Mouse (Mus musculus) megakaryocyte progenitor cell, adult 5-6 weeks (primary cell): ENCODE measurements around the gene Usp15. TPM values are rescaled to one million over a fixed set of nuclear protein-coding genes. Genes with fewer than 3 reads are reported as not detected.
A peak's percentile ranks its signal among the peaks of the same experiment; 100 is the strongest.
"Not testable (repeated sequence)": the region's sequence is repeated elsewhere in the genome, so short reads cannot be mapped to it uniquely, and the experiment has no call there.

ENCODE experiments used
- ATAC-seq: replicated peaks from 2 replicates; pipeline ENCODE4 v1.8.0; 2016; ENCODE audit warnings: mild to moderate bottlenecking, moderate TSS enrichment, inconsistent platforms; ENCODE audit not compliant: poor library complexity
- total RNA-seq, 2 experiments: library from RNA; stranded (forward) in 1 of 2; stranded (reverse) in 1 of 2; fragments of 157-497, 149-512 nt in 1 of 2; fragments of 200-1000 nt in 1 of 2; gene quantifications; 2 replicates each; pipeline versions ENCODE4 v1.2.3 to v1.2.4; 2015 to 2017

Gene Usp15
- total RNA-seq (2015) (129 and 132 TPM in 2 replicates), total RNA-seq (2017) (170 and 218 TPM in 2 replicates)

DNA sequence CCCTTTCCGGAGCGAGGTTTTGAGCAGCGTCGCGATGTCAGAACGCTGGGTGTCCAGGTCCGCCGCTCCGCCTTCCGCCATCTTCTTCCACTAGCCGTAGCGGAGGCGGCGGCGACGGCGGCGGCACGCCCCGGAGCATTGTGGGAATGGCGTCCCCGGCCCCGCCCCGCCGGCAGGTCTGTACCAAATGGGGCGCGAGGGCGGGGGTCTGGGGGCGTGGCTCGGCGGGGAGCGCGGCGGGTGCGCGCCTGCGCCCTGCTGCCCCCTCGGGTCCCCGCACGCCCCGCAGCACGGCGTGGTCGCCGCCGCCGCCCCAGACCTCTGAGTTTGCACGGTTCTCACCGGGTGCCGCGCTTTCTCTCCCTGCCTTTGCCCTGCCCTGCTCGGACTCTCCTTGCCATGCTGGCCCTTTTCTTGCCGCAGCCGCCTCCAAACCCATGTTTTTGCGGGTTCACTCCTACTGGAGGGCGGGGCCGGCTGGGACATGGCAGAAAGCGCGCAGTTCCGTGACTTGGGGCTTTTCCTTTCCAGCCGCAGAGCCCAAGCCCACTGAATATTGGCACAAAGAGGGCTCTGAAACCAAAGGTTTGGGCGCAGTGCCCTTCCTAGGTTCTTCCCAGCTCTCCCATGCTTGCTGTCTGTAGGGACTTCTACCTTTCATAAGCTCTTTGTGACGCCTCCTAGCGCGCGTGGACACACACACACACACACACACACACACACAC, at the start of gene Usp15:
Usp15 (minus strand) TSS at position 161 of the 725 bp plus-strand sequence.
- ATAC-seq: peak; percentile 56

DNA sequence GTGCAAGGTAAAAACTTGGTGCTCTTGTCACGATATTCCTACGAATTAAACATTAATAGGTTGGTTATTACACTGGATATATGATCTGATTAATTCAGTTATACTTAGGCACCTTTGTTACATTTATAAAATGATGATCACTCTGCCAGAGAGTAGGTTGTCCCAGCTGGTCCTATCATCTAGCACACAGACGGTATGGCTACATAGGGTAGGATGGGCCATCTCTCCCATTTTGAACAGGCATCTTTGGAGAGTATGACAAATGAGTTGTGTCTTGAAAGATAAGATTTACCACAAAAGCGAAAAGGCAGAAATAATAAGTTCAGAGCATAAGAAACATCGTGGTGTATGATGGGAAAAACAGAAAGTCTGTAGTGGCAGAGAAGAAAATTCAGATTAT, 32.6 kb upstream of the Usp15 start:
- ATAC-seq: peak; percentile 95

DNA sequence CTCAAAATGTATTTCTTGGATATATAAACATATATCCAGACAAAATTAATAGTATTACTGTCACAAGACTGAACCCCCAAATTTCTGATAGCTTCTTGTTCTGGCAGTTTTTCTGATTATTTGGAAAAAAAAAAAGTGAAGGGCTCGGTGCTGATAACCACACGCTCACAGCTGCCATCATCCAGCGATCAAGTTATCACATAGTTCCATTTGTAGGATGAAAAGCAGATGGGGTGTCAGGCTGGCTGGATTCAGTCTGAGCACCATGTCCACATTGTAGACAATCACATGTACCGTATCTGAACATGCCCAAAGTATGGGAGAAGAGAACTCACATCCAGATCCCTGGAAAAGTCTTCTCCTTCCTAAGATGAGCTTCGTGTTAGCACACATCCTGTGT, 26.0 kb upstream of the Usp15 start:
- ATAC-seq: peak; percentile 99

DNA sequence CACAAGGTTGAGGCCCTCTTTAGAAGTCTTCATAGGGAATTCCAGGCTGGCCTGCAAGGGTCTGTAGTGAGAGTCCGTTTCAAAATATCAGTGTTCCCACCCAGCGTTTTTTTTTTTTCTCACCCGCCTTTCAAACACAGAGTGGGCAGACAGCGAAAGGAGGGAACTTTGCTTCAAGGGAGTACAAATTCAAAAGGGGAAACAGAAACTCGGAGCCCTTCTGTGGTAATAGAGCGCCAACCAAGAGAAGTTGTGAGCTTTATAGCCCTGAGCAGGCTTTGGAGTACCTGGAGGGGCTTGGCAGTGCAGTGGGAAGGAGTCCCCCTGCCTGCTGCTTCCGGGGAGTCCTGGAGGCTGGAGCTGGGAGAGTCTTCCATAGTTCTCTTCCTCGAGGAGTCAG, 12.7 kb upstream of the Usp15 start:
- peak; percentile 75 for ATAC-seq

DNA sequence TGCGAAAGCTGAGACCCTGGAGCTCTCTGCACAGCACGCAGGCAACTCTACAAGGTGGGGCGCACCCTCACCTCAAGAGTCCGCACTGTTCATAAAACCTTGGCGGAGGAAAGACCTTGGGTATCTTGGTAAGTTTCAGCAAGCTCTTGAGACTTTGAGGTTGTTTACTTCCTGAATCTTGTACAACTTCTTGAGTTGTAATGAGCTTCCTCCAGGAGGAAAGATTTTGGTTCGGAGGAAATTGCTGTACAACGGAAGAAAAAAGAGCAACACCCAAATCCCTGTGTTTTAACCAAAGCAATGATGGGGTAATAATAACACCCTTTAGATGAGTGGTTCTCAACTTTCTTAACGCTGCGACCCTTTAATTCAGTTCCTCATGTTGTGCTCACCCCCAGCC, 11.5 kb upstream of the Usp15 start:
- ATAC-seq: peak; percentile 35

DNA sequence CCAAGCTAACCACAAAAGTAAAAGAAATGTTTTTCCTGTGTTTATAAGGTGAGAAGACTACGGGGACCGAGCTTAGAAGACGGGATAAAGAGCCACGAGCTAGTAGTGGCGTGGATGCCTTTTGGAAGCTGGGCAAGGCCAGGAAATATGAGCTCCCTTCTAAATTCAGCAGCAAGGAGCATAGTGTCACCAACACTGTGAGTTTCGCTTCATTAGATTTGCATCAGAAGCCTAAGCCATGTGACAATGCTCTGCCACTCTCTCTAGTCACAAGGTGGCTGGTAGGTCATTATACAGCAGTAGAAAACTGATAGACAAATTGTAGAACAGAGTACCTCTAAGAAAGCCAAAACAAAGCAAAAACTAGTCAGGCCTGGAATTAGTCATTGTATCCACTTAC, 9.3 kb upstream of the Usp15 start:
- no peak for ATAC-seq

DNA sequence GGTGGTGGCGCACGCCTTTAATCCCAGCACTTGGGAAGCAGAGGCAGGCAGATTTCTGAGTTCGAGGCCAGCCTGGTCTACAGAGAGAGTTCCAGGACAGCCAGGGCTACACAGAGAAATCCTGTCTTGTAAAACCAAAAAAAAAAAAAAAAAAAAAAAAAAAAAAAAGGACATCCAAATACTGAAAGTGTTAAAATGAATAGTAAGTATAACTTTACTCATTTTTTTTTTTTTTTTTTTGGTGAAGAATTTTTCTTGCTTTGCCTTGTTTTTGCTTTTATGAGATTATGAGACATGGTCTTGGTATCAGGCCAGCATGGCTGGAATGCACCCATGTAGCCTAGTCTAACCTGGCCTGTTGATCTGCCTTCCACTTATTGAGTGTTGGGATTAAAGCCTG, 8.6 kb upstream of the Usp15 start:
- not testable (repeated sequence) for ATAC-seq

DNA sequence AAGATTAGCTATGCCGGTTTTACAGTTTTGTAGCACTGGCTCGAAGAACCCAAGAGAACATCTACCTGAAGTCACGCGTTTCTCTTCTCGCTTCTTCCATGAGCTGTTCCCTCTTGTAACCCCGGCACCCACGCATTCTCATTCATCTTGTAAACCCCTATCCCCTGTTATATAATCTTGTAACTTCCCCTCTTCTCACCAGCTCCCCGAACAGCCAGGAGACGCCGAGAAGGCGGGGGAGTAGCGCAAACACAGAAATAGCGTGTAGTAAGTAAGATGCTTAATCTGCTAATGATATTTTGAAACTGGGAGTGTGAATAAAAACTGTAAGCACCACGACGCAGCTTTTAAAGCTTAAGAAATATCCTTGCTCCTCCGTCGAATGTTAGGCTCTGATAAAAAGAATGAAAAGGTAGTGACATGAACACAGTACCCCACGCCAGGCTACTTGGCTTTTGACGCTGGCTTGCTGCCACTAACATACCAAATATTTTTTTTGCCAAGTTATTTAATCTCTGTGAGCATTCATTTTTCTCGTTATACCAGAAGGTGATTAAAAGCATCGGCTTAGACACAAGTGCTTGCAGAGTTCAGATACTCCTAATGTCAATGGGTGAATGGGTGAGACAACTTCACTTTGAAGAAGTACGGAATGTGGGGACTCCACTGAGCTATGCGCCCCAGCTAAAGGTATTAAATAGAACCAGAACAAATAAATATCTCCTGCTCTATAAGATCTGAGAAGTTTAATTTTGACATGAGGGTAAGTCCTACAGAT, 5.4 kb upstream of the Usp15 start:
- peak; percentile 49 for ATAC-seq

DNA sequence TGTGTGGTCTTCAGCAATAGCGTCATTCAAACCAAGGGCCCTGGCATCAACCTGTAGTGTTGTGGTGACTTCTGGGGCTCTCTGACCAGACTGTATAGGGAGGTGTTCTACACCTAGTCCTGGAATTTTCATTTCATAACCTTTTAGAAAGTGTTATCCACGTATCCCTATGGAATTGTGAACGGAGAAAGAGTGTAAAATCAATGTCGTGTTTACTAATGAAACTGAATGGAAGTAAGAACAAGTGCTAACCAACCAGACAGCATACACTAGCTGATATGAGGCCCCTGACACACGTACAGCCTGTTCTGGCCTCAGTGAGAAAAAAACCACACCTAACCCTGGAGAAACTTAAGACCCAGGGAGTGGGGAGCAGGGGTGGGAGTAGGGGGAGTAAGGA, 4.6 kb upstream of the Usp15 start:
- no peak for ATAC-seq

DNA sequence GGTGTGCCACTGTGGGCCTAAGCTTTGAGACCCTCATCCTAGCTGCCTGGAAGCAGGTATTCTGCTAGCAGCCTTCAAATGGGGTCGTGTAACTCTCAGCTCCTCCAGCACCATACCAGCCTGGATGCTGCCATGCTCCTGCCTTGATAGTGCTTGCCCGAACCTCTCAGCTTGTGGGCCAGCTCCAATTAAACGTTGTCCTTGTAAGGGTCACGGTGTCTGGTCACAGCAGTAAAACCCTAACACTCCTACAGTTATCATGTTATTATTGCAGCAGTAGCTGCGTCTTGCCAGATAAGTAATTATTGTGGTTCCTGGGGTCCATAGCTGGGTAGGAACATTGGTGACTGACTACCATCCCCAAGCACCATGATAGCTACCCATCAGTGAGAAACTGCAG, 4.2 kb upstream of the Usp15 start:
- no peak for ATAC-seq

DNA sequence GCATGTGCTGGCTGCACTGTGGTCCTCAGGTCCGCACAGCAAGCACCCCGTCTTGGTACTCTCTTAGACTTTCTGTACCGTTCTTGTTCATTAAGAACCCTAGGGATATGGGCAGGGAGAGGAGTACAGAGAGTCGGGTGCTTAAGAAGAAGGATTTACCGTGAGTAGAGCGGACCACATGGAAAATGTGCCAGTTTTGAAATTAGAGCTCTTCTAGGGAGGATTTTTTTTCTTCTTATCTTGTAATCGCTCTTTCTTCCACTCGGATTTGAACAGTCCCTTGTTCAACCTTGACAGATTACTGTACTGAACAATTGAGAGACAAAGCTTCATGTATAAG, 3.5 kb upstream of the Usp15 start:
- no peak for ATAC-seq

DNA sequence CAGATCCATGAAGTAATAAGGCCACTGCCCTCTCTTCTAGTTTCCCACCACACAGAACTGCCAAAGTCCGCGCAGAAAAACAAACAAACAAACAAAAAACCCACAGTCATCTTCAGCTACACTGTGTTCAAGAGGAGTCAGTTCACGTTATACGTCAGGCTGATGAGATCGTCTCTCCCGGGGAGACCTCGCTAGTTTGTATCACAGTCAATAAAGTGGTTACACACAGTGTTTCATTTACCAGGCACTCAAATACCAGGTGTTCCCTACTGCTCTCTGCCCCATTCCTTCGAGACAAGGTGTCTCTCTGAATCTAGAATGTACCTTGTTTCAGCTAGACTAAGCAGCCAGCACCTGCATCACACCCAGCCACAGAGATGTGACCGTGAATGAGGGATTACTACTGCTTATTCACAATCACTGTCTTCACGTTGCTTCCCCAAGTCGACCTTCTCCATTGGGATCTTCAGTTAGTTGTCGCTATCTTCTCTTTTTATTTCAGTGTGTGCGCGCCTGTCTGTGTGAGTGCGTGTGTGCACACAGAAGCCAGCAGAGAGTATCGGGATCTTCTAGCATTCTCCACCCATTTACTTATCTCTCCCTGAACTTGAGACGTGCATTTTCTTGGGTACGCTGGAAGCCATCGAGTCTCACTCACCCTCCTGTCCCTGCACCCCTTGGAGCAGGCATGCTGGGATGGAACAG, 3.0 kb upstream of the Usp15 start:
- no peak for ATAC-seq

DNA sequence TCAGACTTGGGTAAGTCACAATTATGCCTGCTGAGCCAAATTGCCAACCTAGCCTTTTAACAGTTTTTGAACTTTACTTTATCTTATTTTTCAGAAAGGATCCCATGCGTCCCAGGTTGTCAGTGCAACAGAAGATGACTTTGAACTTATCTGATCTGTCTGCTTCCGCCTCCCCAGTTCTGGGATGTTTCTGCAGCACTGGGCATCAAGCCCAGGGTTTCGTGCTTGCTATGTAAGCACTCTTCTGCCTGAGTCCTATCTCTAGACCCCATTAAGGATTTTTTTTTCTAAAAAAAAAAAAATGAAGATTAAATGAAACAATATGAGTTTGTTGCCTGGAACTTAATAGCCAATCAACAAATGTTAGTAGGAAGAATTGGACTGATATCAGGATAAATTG, 2.3 kb upstream of the Usp15 start:
- peak; percentile 24 for ATAC-seq

DNA sequence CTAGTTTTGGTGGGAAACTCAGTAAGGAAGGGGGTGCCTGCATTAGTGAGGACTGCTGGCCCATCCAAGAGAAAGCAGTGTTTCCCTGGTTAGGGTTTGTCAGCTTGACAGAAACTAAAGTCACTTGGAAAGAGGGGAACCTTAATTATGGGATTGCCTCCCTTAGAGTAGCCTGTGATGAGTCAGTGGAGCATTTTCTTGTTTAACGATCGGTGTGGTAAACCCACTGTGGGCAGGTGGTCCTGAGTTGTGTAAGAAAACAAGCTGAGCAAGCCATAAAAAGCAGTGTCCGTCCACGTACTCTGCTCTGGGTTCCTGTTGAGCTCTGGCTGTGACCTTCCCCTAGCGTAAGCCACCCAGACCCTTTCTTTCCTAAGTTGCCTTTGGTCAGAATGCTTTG, 1.4 kb upstream of the Usp15 start:
- ATAC-seq: no peak

DNA sequence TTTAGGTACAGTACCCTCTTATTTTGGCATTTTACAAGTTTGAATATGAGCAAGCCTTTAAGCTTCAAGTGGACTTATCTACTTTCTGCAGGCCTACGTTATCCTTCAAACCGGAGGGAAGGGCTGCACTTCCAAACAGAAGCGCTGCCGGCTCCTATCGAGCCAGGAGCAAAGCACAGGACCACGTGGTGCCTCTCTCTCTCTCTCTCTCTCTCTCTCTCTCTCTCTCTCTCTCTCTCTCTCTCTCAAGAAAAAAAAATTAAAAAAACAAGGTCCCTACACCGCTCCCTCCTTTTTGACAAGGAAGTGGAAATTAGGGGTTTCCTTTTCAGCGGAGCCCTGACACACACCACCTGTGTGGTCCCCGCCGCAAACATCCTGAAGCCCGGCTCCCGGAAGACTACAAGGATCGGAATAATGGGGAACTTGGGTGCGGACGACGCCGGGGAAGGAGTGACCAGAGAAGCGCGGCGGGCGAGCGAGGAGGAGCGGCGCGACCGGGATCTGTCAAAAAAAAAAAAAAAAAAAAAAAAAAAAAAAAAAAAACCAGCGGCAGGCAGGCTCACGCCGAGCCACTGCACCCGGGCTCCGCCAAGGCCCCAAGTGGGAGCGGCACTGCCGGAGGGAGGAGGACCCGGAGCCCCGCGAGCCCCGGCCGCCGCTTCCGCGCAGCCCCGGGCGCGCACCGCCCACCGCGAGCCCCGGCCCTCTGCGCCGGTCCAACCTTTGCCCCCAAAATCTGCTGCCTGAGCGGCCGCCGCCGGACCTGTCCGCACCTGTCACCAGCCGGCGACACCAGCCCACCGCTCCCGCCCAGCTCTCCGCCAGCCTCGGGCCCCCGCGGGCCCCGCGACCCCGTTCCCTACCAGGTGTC, 597 bp downstream of the Usp15 start:
- ATAC-seq: peak; percentile 43

DNA sequence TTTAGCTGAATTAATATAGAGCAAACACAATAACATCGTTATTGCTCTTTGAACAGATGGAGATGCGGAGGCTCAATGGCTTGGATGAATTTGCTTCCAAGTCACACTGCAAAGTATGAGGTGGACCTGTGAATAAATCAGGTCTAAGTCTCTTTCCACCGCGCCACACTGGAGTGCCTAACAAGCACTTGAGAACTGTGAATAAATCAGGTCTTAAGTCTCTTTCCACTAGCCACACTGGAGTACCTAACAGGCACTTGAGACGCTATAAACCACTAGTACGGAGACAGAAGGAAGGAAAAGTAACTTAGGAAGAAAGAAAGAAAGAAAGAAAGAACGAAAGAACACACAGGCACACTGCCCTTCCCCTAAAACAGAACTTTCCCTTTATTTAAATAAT, 1.3 kb downstream of the Usp15 start:
- no peak for ATAC-seq

DNA sequence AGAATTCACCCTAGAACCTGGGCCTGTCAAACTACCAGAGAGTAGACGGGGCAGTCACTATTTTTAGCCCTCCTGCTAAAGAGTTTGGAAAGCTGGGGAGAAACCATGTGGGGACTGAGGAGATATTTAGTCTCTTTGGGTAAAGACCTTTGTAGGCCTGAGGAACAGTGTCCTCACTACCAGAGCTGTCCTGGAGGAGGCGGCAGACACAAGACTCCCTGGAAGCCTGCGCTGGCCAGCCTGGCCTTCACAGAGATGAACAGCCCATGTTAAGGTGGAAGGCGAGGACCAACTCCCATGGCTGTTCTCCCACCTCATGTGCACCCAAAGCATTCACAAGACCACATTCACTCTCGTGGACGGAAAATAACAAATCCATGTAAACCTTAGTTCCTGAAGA, 5.8 kb downstream of the Usp15 start:
- ATAC-seq: 0 out of 2 replicates have a peak, but pooled peaks have one; percentile 12

DNA sequence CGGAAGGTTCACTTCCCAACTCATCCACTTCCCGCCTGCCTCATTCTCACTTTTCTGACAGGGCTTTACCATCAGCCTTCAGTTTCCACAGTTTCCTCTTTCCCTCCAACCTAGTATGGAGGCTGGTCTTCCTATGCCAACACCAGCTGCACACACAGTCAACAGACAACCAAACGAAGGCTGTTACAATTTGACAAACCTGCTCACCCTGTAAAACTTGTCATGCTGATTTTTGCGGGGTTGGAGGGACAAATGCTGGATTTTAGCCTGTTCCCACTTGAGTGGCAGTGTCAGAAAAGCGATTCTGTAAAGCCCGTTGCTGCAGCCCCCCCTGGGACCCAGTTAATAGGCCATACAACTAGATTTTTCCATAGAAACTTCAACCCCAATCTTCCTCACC, 9.5 kb downstream of the Usp15 start:
- peak; percentile 24 for ATAC-seq

DNA sequence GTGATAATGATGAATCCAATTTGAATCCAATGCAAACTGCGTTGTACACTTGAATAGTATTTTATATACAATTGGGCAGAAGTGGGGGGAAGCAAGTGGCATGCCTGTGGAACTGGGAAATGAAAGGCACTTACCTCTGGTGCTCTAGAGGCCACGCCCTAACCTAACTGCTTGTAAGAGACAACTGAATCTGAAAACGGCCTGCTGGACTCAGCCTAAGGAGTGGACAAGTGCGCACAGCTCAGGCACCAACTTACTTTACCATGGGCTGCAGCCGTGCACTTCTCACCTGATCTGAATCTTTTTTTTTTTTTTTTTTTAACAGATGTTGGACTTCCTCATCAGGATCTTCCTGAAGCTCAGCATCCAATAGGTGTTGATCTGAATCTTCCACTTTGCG, 10.9 kb downstream of the Usp15 start:
- ATAC-seq: no peak

DNA sequence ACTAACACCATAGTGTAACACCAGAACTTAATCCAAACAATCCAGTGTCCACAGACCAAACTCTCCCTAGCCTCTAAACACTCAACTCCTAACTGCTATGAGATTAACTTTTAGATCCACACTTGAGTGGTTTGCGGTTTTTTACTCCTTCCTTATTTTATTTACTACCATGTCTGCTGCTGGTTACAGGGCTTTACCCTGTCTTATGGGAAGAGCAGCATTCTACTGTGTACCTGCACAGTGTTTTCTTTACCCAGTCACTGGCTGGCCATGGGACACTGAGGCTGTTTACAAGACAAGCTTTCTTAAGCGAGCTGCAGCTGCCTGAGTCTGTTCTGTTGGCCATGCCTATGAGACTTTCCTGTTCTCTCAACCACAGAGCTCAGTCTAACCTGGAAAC, 13.1 kb downstream of the Usp15 start:
- peak; percentile 60 for ATAC-seq

DNA sequence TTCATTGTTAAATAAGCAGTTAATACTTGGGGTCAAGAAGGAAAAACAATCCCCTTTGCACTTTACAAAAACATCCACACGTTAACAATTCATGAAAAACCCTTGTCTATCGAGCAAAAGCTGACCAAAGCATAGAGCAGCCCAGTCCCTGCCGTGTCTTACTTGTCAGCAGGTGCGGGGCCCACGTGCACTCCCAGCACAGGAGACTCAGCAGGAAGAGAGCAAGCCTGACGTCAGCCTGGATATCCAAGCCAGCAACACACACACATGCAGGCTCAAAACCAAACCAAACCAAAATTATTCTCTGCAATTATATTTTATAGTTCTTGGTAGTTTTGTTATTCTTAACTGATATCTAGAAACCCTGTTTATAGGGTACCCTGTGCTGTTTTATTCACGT, 13.6 kb downstream of the Usp15 start:
- peak; percentile 51 for ATAC-seq
